Mouse (Mus musculus): ENCODE data around the gene Grin3b. TPM values are rescaled to one million over a fixed set of nuclear protein-coding genes. Genes with fewer than 3 reads are reported as not detected.

Grin3b gene
- polyA plus RNA-seq, 1 experiment from 2014 or later: 0.65 TPM

DNA sequence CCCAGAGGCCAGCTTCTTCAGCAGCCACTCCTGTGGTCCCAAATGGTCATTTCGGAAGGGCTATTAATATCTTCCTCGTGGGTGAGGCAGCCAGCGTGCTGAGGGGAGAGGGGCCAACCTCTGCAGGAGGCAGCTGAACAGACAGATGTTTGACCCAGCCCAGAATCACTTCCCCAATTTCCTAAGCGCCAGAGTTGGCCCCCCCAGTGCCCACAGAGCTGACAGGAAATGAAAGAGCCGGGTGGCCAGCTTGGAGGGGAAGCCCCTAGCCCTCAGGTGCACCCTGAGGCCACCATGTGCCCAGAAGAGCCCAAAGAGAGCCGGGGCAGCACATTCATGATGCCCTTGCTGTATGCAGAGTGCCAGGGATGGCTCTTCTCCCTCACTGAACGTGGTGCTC is 29.8 kb upstream of the Grin3b start:
- H3K27ac ChIP-seq: no peak overlapping the region
- no peaks in the 10 kb centered on the region for H3K9me3 ChIP-seq
- peaks cover 42% of the 10 kb centered on the region for H3K4me1 ChIP-seq (replicated peaks)
- no peak for ATAC-seq (ENCODE audit: low FRiP score)
- no peak overlapping the region for H3K4me2 ChIP-seq
- H3K36me3 ChIP-seq: peaks cover 24% of the 10 kb centered on the region
- H3K4me3 ChIP-seq: no peak overlapping the region
- WGBS: 71% methylated on average over 7 of the region's 7 CpGs
- no peaks in the 10 kb centered on the region for H3K27me3 ChIP-seq
- H3K9ac ChIP-seq: no peak overlapping the region

DNA sequence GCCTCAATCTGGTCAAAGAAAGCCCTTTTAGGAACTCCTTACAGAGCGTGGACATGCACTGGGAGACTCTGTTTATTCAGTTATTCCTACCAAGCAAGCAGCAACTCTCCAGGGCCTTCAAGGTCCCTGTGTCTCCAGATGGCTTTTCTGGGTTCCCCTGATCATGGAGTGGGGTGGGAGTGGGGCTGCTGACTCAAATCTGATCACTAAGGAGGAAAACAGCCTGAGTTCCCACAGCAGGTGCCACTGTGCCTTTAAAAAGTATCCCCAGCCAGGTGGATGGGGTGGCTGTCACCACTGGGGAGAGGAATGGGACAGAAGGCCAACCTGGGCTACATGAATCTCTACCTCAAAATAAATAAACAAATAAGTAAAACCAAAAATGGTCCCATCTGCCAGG is 27.5 kb upstream of the Grin3b start:
- Histone ChIP-seq H3K27ac (no peak overlapping the region), H3K4me2 (no peak overlapping the region), H3K9me3 (no peaks in the 10 kb centered on the region), H3K9ac (no peak overlapping the region), H3K4me1 (replicated peaks) (peaks cover 37% of the 10 kb centered on the region), H3K36me3 (peaks cover 28% of the 10 kb centered on the region), H3K4me3 (no peak overlapping the region), H3K27me3 (no peaks in the 10 kb centered on the region)
- no peak for ATAC-seq (ENCODE audit: low FRiP score)
- WGBS: 94% methylated on average over 1 of the region's 1 CpGs

GRCm38 (mm10) chr10:79943471-79943901 is 27.0 kb upstream of the Grin3b start:
- no peaks in the 10 kb centered on the region for H3K9me3 ChIP-seq
- H3K9ac ChIP-seq: no peak overlapping the region
- H3K4me1 ChIP-seq (replicated peaks): peaks cover 32% of the 10 kb centered on the region
- no peak overlapping the region for H3K4me3 ChIP-seq
- no peak for ATAC-seq (ENCODE audit: low FRiP score)
- 85% methylated on average over 9 of the region's 9 CpGs for WGBS
- H3K27me3 ChIP-seq: no peaks in the 10 kb centered on the region
- no peak overlapping the region for H3K4me2 ChIP-seq
- H3K27ac ChIP-seq: no peak overlapping the region
- H3K36me3 ChIP-seq: peaks cover 28% of the 10 kb centered on the region

DNA sequence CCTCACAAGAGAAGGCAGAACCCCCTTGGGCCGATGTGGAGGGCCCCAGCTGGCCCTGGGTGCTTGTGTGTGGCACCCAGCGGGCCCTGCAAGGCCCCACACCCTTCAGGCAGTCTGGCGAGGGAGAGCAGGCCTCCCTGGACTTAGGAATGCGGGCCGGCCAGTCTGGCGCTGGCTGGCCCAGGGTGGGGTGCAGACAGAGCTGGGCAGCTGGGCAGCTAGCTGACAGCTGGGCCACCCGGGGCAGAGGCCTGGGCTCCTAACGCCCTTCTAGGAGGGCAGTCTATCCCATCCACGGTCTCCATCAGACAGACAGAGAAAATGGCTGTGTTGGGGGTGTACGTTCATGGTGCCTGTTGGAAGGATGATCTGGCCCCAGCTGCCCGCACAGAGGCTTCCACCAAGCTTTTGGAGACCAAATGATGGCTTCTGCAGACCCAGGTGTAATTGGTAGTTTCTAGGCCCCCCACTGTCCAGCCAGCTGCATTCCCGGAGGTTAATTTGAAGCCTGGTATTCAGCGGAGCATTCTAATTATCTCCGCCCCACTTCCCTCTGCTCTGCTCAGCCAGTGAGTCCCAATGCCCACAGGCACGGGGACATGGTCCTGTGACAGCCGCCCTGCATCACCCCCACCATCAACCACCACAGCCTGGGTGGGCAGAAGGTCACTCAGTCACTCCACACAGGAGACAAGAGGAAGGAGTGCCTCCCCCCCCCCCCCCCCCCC is 24.8 kb upstream of the Grin3b start:
- H3K4me3 ChIP-seq: no peak overlapping the region
- peaks cover 43% of the 10 kb centered on the region for H3K36me3 ChIP-seq
- H3K27ac ChIP-seq: peak overlapping the region; percentile 71
- H3K27me3 ChIP-seq: no peaks in the 10 kb centered on the region
- H3K9ac ChIP-seq: peak overlapping the region; percentile 46
- no peaks in the 10 kb centered on the region for H3K9me3 ChIP-seq
- H3K4me1 ChIP-seq (replicated peaks): peaks cover 32% of the 10 kb centered on the region
- H3K4me2 ChIP-seq: no peak overlapping the region
- 18% methylated on average over 16 of the region's 16 CpGs for WGBS
- peak; percentile 36 for ATAC-seq (ENCODE audit: low FRiP score)

DNA sequence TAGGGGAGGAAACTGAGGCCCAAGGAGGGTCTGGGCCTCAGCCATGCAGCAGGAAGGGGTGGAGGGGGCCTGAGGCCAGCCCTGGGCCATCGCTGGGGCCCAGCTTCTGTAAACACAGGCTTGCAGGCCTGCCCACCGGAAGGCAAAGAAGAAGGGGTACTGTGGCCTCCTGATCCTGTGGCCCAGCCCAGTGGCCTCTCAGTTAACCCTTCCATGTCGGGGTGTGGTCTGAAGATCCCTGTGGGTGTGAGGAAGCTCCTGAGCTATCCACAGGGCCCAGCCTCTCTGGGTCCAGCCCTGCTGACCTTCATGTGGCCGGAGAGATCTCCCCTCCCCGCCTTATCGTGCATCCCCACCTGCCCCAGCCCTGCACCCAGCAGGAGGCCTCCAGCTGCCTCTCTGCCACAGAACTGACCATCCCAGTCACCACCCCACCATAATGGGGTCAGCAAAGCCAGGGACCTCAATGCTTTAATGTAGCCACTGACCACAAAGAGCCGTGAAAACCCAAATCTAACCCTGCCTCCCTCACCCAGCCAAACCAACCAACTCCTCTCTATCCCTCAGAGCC is 23.7 kb upstream of the Grin3b start:
- peaks cover 32% of the 10 kb centered on the region for H3K4me1 ChIP-seq (replicated peaks)
- whole genome bisulfite sequencing: 19% methylated on average over 7 of the region's 7 CpGs
- no peak overlapping the region for H3K4me2 ChIP-seq
- H3K27ac ChIP-seq: 0 out of 2 replicates have a peak overlapping the region, but pooled peaks have one; percentile 45
- no peaks in the 10 kb centered on the region for H3K9me3 ChIP-seq
- no peaks in the 10 kb centered on the region for H3K27me3 ChIP-seq
- peak; percentile 14; the same call in 1 of the 2 replicates for ATAC-seq (ENCODE audit: low FRiP score)
- H3K9ac ChIP-seq: peak overlapping the region; percentile 46; the same call in 1 of the 2 replicates
- no peak overlapping the region for H3K4me3 ChIP-seq
- H3K36me3 ChIP-seq: peaks cover 48% of the 10 kb centered on the region

DNA sequence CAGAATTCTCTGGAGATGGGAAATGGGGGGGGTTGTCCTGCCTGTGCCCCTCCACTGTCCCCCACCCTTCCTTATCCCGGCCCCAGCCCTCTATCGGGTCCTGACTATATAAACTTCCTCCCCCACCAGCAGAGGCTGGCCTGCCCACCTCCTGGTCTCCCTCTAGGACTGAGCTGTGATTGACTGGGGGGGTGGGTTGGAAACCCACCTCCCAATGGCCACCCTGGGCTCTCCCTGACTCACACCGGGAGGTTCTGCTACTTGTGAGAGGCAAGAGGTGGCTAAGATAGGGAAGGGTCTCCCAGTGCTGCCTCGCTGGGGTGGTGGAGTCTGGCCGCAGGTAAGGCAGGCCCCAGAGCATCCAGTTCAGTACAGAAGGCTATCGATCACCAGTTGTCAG is 23.0 kb upstream of the Grin3b start:
- Histone ChIP-seq H3K4me1 (replicated peaks) (peaks cover 32% of the 10 kb centered on the region), H3K36me3 (peaks cover 44% of the 10 kb centered on the region), H3K4me3 (no peak overlapping the region), H3K27ac (no peak overlapping the region), H3K4me2 (no peak overlapping the region), H3K9ac (no peak overlapping the region), H3K9me3 (no peaks in the 10 kb centered on the region), H3K27me3 (no peaks in the 10 kb centered on the region)
- ATAC-seq (ENCODE audit: low FRiP score): no peak
- WGBS: 73% methylated on average over 6 of the region's 6 CpGs

DNA sequence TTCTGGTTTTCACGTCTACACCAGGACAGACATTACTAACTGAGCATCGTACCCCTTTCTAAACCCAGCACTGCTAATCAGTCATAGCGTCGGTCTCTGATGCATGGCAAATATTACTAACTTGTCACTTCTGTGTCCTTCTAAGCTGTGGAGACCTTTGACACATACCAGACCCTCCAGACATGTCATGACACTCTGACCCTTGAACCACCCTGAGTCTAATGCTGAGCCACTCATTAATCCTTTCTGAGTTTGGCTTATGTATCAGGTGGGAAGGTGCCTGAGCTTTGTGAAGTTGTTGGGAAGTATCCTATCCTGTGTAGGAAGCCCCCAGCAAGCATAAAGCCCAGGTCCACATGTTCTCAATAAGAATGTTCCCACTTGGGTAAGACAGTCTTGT is 20.6 kb upstream of the Grin3b start:
- H3K36me3 ChIP-seq: peaks cover 56% of the 10 kb centered on the region

GRCm38 (mm10) chr10:79950661-79951060 is 19.9 kb upstream of the Grin3b start:
- ATAC-seq (ENCODE audit: low FRiP score): no peak
- H3K4me1 ChIP-seq (replicated peaks): peaks cover 16% of the 10 kb centered on the region
- peaks cover 56% of the 10 kb centered on the region for H3K36me3 ChIP-seq
- no peaks in the 10 kb centered on the region for H3K9me3 ChIP-seq
- H3K9ac ChIP-seq: no peak overlapping the region
- H3K4me3 ChIP-seq: no peak overlapping the region
- no peak overlapping the region for H3K4me2 ChIP-seq
- 0 out of 2 replicates have a peak, but pooled peaks cover under 1% of the 10 kb centered on the region for H3K27me3 ChIP-seq
- WGBS: 82% methylated on average over 18 of the region's 18 CpGs
- no peak overlapping the region; the same call in 1 of the 2 replicates for H3K27ac ChIP-seq

More for the DNA sequence above, 20.6 kb upstream of the Grin3b start:
- 96% methylated on average over 4 of the region's 4 CpGs for WGBS
- ATAC-seq (ENCODE audit: low FRiP score): no peak
- Histone ChIP-seq H3K27me3 (no peaks in the 10 kb centered on the region), H3K4me2 (no peak overlapping the region), H3K4me1 (replicated peaks) (peaks cover 24% of the 10 kb centered on the region), H3K9me3 (no peaks in the 10 kb centered on the region), H3K9ac (no peak overlapping the region), H3K27ac (no peak overlapping the region), H3K4me3 (no peak overlapping the region)

DNA sequence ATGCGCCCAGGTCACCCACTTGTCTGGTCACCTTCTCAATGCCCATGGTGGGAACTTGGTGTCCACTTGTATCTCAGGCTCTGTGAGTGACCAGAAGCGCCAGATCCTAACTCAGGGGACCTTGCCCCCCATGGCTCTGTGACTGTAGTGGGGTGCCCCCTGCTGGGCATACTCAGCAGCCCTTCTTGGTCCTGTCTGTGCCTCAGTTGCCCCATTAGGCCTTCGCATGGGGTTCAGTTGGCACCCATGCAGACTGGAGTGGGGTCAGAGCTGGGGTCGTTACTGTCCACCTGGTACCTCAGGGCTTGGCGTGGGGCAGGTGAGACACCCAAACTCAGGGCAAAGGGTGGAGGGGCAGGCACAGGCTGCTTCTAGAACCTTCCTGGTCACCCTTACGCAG is 16.6 kb upstream of the Grin3b start:
- no peak overlapping the region for H3K4me3 ChIP-seq
- no peak overlapping the region for H3K27ac ChIP-seq
- H3K36me3 ChIP-seq: peaks cover 42% of the 10 kb centered on the region
- no peak overlapping the region for H3K9ac ChIP-seq
- ATAC-seq (ENCODE audit: low FRiP score): no peak
- H3K4me1 ChIP-seq (replicated peaks): 0 out of 2 replicates have a peak, but pooled peaks cover 3% of the 10 kb centered on the region
- no peaks in the 10 kb centered on the region for H3K9me3 ChIP-seq
- no peak overlapping the region for H3K4me2 ChIP-seq
- H3K27me3 ChIP-seq: 0 out of 2 replicates have a peak, but pooled peaks cover 9% of the 10 kb centered on the region
- 82% methylated on average over 6 of the region's 6 CpGs for WGBS

- no peak overlapping the region for H3K27ac ChIP-seq
- H3K4me1 ChIP-seq (replicated peaks): peaks cover 7% of the 10 kb centered on the region
- no peaks in the 10 kb centered on the region for H3K9me3 ChIP-seq
- 77% methylated on average over 9 of the region's 9 CpGs for WGBS
- 0 out of 2 replicates have a peak, but pooled peaks cover 9% of the 10 kb centered on the region for H3K27me3 ChIP-seq
- peak overlapping the region; percentile 55; the same call in 1 of the 2 replicates for H3K9ac ChIP-seq
- H3K4me3 ChIP-seq: no peak overlapping the region
- H3K4me2 ChIP-seq: no peak overlapping the region
- ATAC-seq (ENCODE audit: low FRiP score): no peak
- peaks cover 25% of the 10 kb centered on the region for H3K36me3 ChIP-seq
Observed at GRCm38 (mm10) chr10:79955691-79956090, 14.8 kb upstream of the Grin3b start.

GRCm38 (mm10) chr10:79956643-79957154 is 13.8 kb upstream of the Grin3b start:
- H3K4me2 ChIP-seq: no peak overlapping the region
- peaks cover 18% of the 10 kb centered on the region for H3K36me3 ChIP-seq
- no peaks in the 10 kb centered on the region for H3K9me3 ChIP-seq
- 0 out of 2 replicates have a peak, but pooled peaks cover 9% of the 10 kb centered on the region for H3K27me3 ChIP-seq
- H3K9ac ChIP-seq: 0 out of 2 replicates have a peak overlapping the region, but pooled peaks have one; percentile 8
- ATAC-seq (ENCODE audit: low FRiP score): no peak
- H3K27ac ChIP-seq: no peak overlapping the region
- no peak overlapping the region for H3K4me3 ChIP-seq
- 20% methylated on average over 4 of the region's 4 CpGs for WGBS
- peaks cover 13% of the 10 kb centered on the region for H3K4me1 ChIP-seq (replicated peaks)

- no peak for ATAC-seq (ENCODE audit: low FRiP score)
- WGBS: 10% methylated on average over 21 of the region's 21 CpGs
- no peak overlapping the region for H3K4me2 ChIP-seq
Observed at GRCm38 (mm10) chr10:79958140-79958816, 12.2 kb upstream of the Grin3b start.

More at GRCm38 (mm10) chr10:79958140-79958816, 12.2 kb upstream of the Grin3b start:
- H3K36me3 ChIP-seq: peaks cover 21% of the 10 kb centered on the region
- no peaks in the 10 kb centered on the region for H3K9me3 ChIP-seq
- no peak overlapping the region for H3K27ac ChIP-seq
- H3K27me3 ChIP-seq: 0 out of 2 replicates have a peak, but pooled peaks cover 9% of the 10 kb centered on the region
- H3K4me1 ChIP-seq (replicated peaks): peaks cover 13% of the 10 kb centered on the region
- H3K9ac ChIP-seq: peak overlapping the region; percentile 39; the same call in 1 of the 2 replicates
- no peak overlapping the region for H3K4me3 ChIP-seq

Measured in hindbrain, embryonic 13.5 days (tissue).